Mouse (Mus musculus) kidney, postnatal 0 days (tissue): ENCODE measurements around the gene Pnpla7. TPM values are rescaled to one million over a fixed set of nuclear protein-coding genes. Genes with fewer than 3 reads are reported as not detected.

ENCODE experiments used
- ATAC-seq: fragments of 200-750 bp; cut with Nextera tagmentation; replicated peaks from 2 replicates; pipeline ENCODE4 v1.8.0; 2017; ENCODE audit warnings: low read depth, moderate number of reproducible peaks, moderate TSS enrichment, moderate library complexity; ENCODE audit not compliant: low FRiP score
- DNase-seq: peaks from one replicate; pipeline ENCODE4 v3.0.0-alpha.2; 2016; ENCODE audit warnings: low spot score
- H3K27ac ChIP-seq: fragments of 300-500 bp; sonication (generic); 2 replicates; pipeline ENCODE4 v1.5.1; 2014; ENCODE audit warnings: mild to moderate bottlenecking
- H3K27me3 ChIP-seq: fragments of 300-500 bp; sonication (generic); 2 replicates; pipeline ENCODE4 v1.6.1; 2014; ENCODE audit warnings: low read length, mixed read lengths; ENCODE audit not compliant: insufficient read depth
- H3K36me3 ChIP-seq: fragments of 300-500 bp; sonication (generic); 2 replicates; pipeline ENCODE4 v1.6.1; 2014; ENCODE audit warnings: low read length, mixed read lengths; ENCODE audit not compliant: insufficient read depth
- H3K4me1 ChIP-seq: fragments of 300-500 bp; sonication (generic); replicated peaks from 2 replicates; pipeline ENCODE4 v1.6.1; 2014; ENCODE audit warnings: antibody characterized with exemption, low read length, mixed read lengths; ENCODE audit not compliant: insufficient read depth
- H3K4me2 ChIP-seq: fragments of 300-500 bp; sonication (generic); 2 replicates; pipeline ENCODE4 v1.6.1; 2014; ENCODE audit warnings: mild to moderate bottlenecking, low read length, moderate library complexity, mixed read lengths
- H3K4me3 ChIP-seq: fragments of 300-500 bp; sonication (generic); replicated peaks from 2 replicates; pipeline ENCODE4 v1.5.1; 2014; ENCODE audit warnings: low read depth, low read length
- H3K9ac ChIP-seq: fragments of 300-500 bp; sonication (generic); 2 replicates; pipeline ENCODE4 v1.6.1; 2014; ENCODE audit warnings: low read depth, low read length
- H3K9me3 ChIP-seq: fragments of 300-500 bp; sonication (generic); replicated peaks from 2 replicates; pipeline ENCODE4 v1.6.1; 2016; ENCODE audit warnings: low read length, inconsistent platforms, mixed read lengths
- CTCF ChIP-seq: IDR thresholded peaks from 2 replicates; pipeline ENCODE4 v1.5.1; 2016; ENCODE audit warnings: antibody characterized with exemption, low read depth, mild to moderate bottlenecking, moderate library complexity
- WGBS: fragments of 180-500 bp; shearing (Covaris S2); extraction: QIAGEN DNeasy Blood & Tissue Kit; methylation state at CpG from one replicate; pipeline ENCODE4 v1.1.7; 2014; 5-methylcytosine and 5-hydroxymethylcytosine counted together
- polyA plus RNA-seq: library from polyadenylated mRNA; unstranded; fragments of >200 nt; fragmentation: Nextera tagmentation; extraction: Ambion mirVana; gene quantifications from 2 replicates; pipeline ENCODE4 v1.2.1, GENCODE M21; 2015

Gene Pnpla7
- polyA plus RNA-seq, 1 experiment from 2014 or later, result 8.3 TPM

- ATAC-seq (no peak; the same call in 1 of the 2 replicates), DNase-seq (peak; percentile 52)
- H3K4me3 ChIP-seq, result no peak overlapping the region
- H3K4me1 ChIP-seq, result no peaks in the 10 kb centered on the region
- WGBS, result 38% methylated on average over 1 of the region's 1 CpGs
- TF ChIP-seq CTCF, result no peak
- H3K9ac ChIP-seq, result no peak overlapping the region
- no peaks in the 10 kb centered on the region for H3K36me3 ChIP-seq
- peak overlapping the region; percentile 63 for H3K27ac ChIP-seq
- no peak overlapping the region for H3K4me2 ChIP-seq
- H3K9me3 ChIP-seq, result no peaks in the 10 kb centered on the region
- H3K27me3 ChIP-seq, result no peaks in the 10 kb centered on the region
Observed at GRCm38 (mm10) chr2:25078967-25079366, 103.1 kb downstream of the Pnpla7 start.

GRCm38 (mm10) chr2:25080076-25080475 is 104.2 kb downstream of the Pnpla7 start, which contains the start of gene Entpd8:
TSS of gene Entpd8 (plus strand) at chr2:25080304.
- Histone ChIP-seq H3K27ac (peak within 1 kb of the TSS; percentile 63), H3K4me1 (no peaks in the 10 kb centered on the region), H3K4me3 (no peak within 1 kb of the TSS), H3K36me3 (no peaks in the 10 kb centered on the region), H3K9ac (no peak within 1 kb of the TSS), H3K4me2 (no peak within 1 kb of the TSS), H3K9me3 (no peaks in the 10 kb centered on the region), H3K27me3 (no peaks in the 10 kb centered on the region)
- no peak for TF ChIP-seq CTCF
- DNase-seq, result peak; percentile 19
- peak; percentile 87 for ATAC-seq
- WGBS, result 39% methylated on average over 5 of the region's 5 CpGs

- no peak overlapping the region for H3K4me2 ChIP-seq
- H3K4me1 ChIP-seq, result no peaks in the 10 kb centered on the region
- no peaks in the 10 kb centered on the region for H3K27me3 ChIP-seq
- TF ChIP-seq CTCF, result no peak
- DNase-seq, result no peak
- 90% methylated on average over 4 of the region's 4 CpGs for WGBS
- no peak overlapping the region for H3K9ac ChIP-seq
- no peak overlapping the region for H3K4me3 ChIP-seq
- H3K27ac ChIP-seq, result no peak overlapping the region
- no peaks in the 10 kb centered on the region for H3K36me3 ChIP-seq
- ATAC-seq, result no peak
- H3K9me3 ChIP-seq, result no peaks in the 10 kb centered on the region
Observed at GRCm38 (mm10) chr2:25083697-25084096, 107.9 kb downstream of the Pnpla7 start.

DNA sequence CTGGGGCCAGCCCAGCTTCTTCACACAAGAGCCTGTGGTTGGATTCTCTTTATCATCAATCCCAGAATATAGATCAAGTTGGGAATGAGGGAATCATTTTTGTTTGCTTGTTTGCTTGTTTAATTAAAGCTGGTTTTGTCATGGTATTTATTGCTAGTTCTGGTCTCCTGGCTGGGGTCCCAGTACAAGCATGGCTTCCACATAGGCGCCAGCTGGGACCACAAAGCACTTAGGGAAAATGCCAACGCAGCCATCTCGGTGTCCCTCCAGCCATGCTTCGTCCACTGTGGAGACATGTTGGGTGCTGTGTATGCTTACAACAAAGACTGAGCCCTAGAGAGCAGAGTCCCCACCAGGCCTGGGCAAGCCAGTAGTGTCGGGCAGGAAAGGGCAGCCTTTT is 109.7 kb downstream of the Pnpla7 start:
- no peak overlapping the region for H3K4me2 ChIP-seq

GRCm38 (mm10) chr2:25087842-25088241 is 112.0 kb downstream of the Pnpla7 start:
- Histone ChIP-seq H3K4me3 (no peak overlapping the region), H3K4me1 (no peaks in the 10 kb centered on the region), H3K9me3 (no peaks in the 10 kb centered on the region), H3K27ac (no peak overlapping the region), H3K27me3 (no peaks in the 10 kb centered on the region), H3K9ac (no peak overlapping the region), H3K36me3 (no peaks in the 10 kb centered on the region), H3K4me2 (no peak overlapping the region)
- WGBS, result 77% methylated on average over 2 of the region's 2 CpGs
- ATAC-seq (no peak), DNase-seq (no peak)
- no peak for TF ChIP-seq CTCF

More for the DNA sequence above, 109.7 kb downstream of the Pnpla7 start:
- no peaks in the 10 kb centered on the region for H3K27me3 ChIP-seq
- H3K4me3 ChIP-seq, result no peak overlapping the region
- H3K9me3 ChIP-seq, result no peaks in the 10 kb centered on the region
- H3K36me3 ChIP-seq, result no peaks in the 10 kb centered on the region
- H3K4me1 ChIP-seq, result no peaks in the 10 kb centered on the region
- no peak overlapping the region for H3K27ac ChIP-seq
- TF ChIP-seq CTCF, result no peak
- no peak overlapping the region for H3K9ac ChIP-seq
- 93% methylated on average over 5 of the region's 5 CpGs for WGBS
- DNase-seq, result no peak
- ATAC-seq, result no peak

GRCm38 (mm10) chr2:25088636-25089035 is 112.8 kb downstream of the Pnpla7 start:
- no peak overlapping the region for H3K4me3 ChIP-seq
- no peak for ATAC-seq

DNA sequence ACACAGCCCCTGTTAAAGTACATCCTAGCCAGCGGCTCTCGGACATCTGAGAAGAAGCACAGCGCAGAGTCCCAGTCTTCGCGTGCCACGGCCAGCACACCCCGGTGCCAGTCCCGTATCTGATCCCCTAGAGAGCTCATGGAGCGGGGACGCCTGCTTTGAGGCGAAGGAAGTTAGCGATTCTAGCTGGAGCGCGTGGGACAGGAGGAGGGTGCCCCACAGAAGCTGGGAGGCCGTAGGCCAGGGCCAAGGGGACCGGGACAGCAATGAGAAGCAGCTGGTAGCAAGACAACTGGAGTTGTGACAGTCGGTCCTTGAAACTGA is 118.9 kb downstream of the Pnpla7 start:
- 41% methylated on average over 17 of the region's 17 CpGs for WGBS
- TF ChIP-seq CTCF, result no peak
- H3K9ac ChIP-seq, result no peak overlapping the region

More at GRCm38 (mm10) chr2:25088636-25089035, 112.8 kb downstream of the Pnpla7 start:
- no peak for DNase-seq
- Histone ChIP-seq H3K27ac (no peak overlapping the region), H3K4me1 (no peaks in the 10 kb centered on the region), H3K36me3 (no peaks in the 10 kb centered on the region), H3K4me2 (no peak overlapping the region), H3K9me3 (no peaks in the 10 kb centered on the region), H3K9ac (no peak overlapping the region), H3K27me3 (no peaks in the 10 kb centered on the region)
- no peak for TF ChIP-seq CTCF
- 88% methylated on average over 3 of the region's 3 CpGs for WGBS

More for the DNA sequence above, 118.9 kb downstream of the Pnpla7 start:
- Histone ChIP-seq H3K27ac (no peak overlapping the region), H3K4me2 (peak overlapping the region; percentile 44), H3K9me3 (no peaks in the 10 kb centered on the region), H3K36me3 (no peaks in the 10 kb centered on the region), H3K4me3 (no peak overlapping the region), H3K27me3 (no peaks in the 10 kb centered on the region), H3K4me1 (no peaks in the 10 kb centered on the region)
- no peak for DNase-seq
- ATAC-seq, result 0 out of 2 replicates have a peak, but pooled peaks have one; percentile 24
